Mouse (Mus musculus): ENCODE data around the gene Zic5. TPM values are rescaled to one million over a fixed set of nuclear protein-coding genes. Genes with fewer than 3 reads are reported as not detected.

Zic5 gene
- polyA plus RNA-seq, 1 experiment from 2014 or later, result 1.9 TPM

- Histone ChIP-seq H3K36me3 (ENCODE audit: control insufficient read depth, insufficient read depth, low read length) (no peaks in the 10 kb centered on the region), H3K27me3 (replicated peaks; ENCODE audit: control insufficient read depth, insufficient read depth, low read length) (peaks cover 99% of the 10 kb centered on the region), H3K9me3 (ENCODE audit: control insufficient read depth, low read length) (no peaks in the 10 kb centered on the region), H3K4me2 (ENCODE audit: low read depth, low read length) (peak overlapping the region; percentile 27; the same call in 1 of the 2 replicates), H3K9ac (ENCODE audit: low read depth, low read length) (no peak overlapping the region), H3K4me3 (ENCODE audit: low read depth, low read length) (no peak overlapping the region), H3K27ac (replicated peaks; ENCODE audit: low read depth, low read length) (no peak overlapping the region), H3K4me1 (ENCODE audit: control insufficient read depth, insufficient read depth, low read length) (peaks cover 12% of the 10 kb centered on the region)
- DNase-seq (ENCODE audit: low spot score) (no peak), ATAC-seq (ENCODE audit: low read depth) (no peak)
- WGBS, result 2% methylated on average over 13 of the region's 13 CpGs
Measured at GRCm38 (mm10) chr14:122472161-122472560, 6.7 kb upstream of the Zic5 start.

GRCm38 (mm10) chr14:122471449-122472085, 6.1 kb upstream of the Zic5 start:
- H3K4me3 ChIP-seq (ENCODE audit: low read depth, low read length), result no peak overlapping the region
- WGBS, result 9% methylated on average over 30 of the region's 31 CpGs

GRCm38 (mm10) chr14:122468971-122469755, 3.7 kb upstream of the Zic5 start:
- ATAC-seq (ENCODE audit: low read depth), result no peak

More at GRCm38 (mm10) chr14:122471449-122472085, 6.1 kb upstream of the Zic5 start:
- H3K36me3 ChIP-seq (ENCODE audit: control insufficient read depth, insufficient read depth, low read length), result no peaks in the 10 kb centered on the region
- no peaks in the 10 kb centered on the region for H3K9me3 ChIP-seq (ENCODE audit: control insufficient read depth, low read length)
- peaks cover 99% of the 10 kb centered on the region for H3K27me3 ChIP-seq (replicated peaks; ENCODE audit: control insufficient read depth, insufficient read depth, low read length)
- H3K4me1 ChIP-seq (ENCODE audit: control insufficient read depth, insufficient read depth, low read length), result peaks cover 12% of the 10 kb centered on the region
- H3K4me2 ChIP-seq (ENCODE audit: low read depth, low read length), result peak overlapping the region; percentile 27; the same call in 1 of the 2 replicates
- ATAC-seq (ENCODE audit: low read depth), result no peak
- H3K9ac ChIP-seq (ENCODE audit: low read depth, low read length), result no peak overlapping the region
- H3K27ac ChIP-seq (replicated peaks; ENCODE audit: low read depth, low read length), result no peak overlapping the region
- no peak for DNase-seq (ENCODE audit: low spot score)

GRCm38 (mm10) chr14:122467926-122468841, 2.7 kb upstream of the Zic5 start:
- Histone ChIP-seq H3K9ac (ENCODE audit: low read depth, low read length) (no peak overlapping the region), H3K36me3 (ENCODE audit: control insufficient read depth, insufficient read depth, low read length) (no peaks in the 10 kb centered on the region), H3K4me2 (ENCODE audit: low read depth, low read length) (peak overlapping the region; percentile 7; the same call in 1 of the 2 replicates), H3K9me3 (ENCODE audit: control insufficient read depth, low read length) (no peaks in the 10 kb centered on the region), H3K27me3 (replicated peaks; ENCODE audit: control insufficient read depth, insufficient read depth, low read length) (peaks cover 98% of the 10 kb centered on the region), H3K4me1 (ENCODE audit: control insufficient read depth, insufficient read depth, low read length) (peaks cover 8% of the 10 kb centered on the region; the same call in 1 of the 2 replicates), H3K27ac (replicated peaks; ENCODE audit: low read depth, low read length) (no peak overlapping the region), H3K4me3 (ENCODE audit: low read depth, low read length) (no peak overlapping the region)
- ATAC-seq (ENCODE audit: low read depth), result no peak
- 8% methylated on average over 23 of the region's 23 CpGs for WGBS
- no peak for DNase-seq (ENCODE audit: low spot score)

More at GRCm38 (mm10) chr14:122468971-122469755, 3.7 kb upstream of the Zic5 start:
- no peak overlapping the region for H3K27ac ChIP-seq (replicated peaks; ENCODE audit: low read depth, low read length)
- no peaks in the 10 kb centered on the region for H3K9me3 ChIP-seq (ENCODE audit: control insufficient read depth, low read length)
- no peaks in the 10 kb centered on the region for H3K36me3 ChIP-seq (ENCODE audit: control insufficient read depth, insufficient read depth, low read length)
- 7% methylated on average over 28 of the region's 28 CpGs for WGBS
- no peak for DNase-seq (ENCODE audit: low spot score)
- peak overlapping the region; percentile 7; the same call in 1 of the 2 replicates for H3K4me2 ChIP-seq (ENCODE audit: low read depth, low read length)
- peaks cover 99% of the 10 kb centered on the region for H3K27me3 ChIP-seq (replicated peaks; ENCODE audit: control insufficient read depth, insufficient read depth, low read length)
- H3K4me3 ChIP-seq (ENCODE audit: low read depth, low read length), result no peak overlapping the region
- H3K9ac ChIP-seq (ENCODE audit: low read depth, low read length), result no peak overlapping the region
- H3K4me1 ChIP-seq (ENCODE audit: control insufficient read depth, insufficient read depth, low read length), result peaks cover 8% of the 10 kb centered on the region; the same call in 1 of the 2 replicates

- peaks cover 99% of the 10 kb centered on the region for H3K27me3 ChIP-seq (replicated peaks; ENCODE audit: control insufficient read depth, insufficient read depth, low read length)
- no peaks in the 10 kb centered on the region for H3K9me3 ChIP-seq (ENCODE audit: control insufficient read depth, low read length)
- no peak overlapping the region for H3K9ac ChIP-seq (ENCODE audit: low read depth, low read length)
- no peak overlapping the region for H3K4me2 ChIP-seq (ENCODE audit: low read depth, low read length)
- H3K4me1 ChIP-seq (ENCODE audit: control insufficient read depth, insufficient read depth, low read length), result peaks cover 8% of the 10 kb centered on the region; the same call in 1 of the 2 replicates
- ATAC-seq (ENCODE audit: low read depth) (no peak), DNase-seq (ENCODE audit: low spot score) (no peak)
- H3K27ac ChIP-seq (replicated peaks; ENCODE audit: low read depth, low read length), result no peak overlapping the region
- WGBS, result 53% methylated on average over 7 of the region's 7 CpGs
- H3K4me3 ChIP-seq (ENCODE audit: low read depth, low read length), result no peak overlapping the region
- no peaks in the 10 kb centered on the region for H3K36me3 ChIP-seq (ENCODE audit: control insufficient read depth, insufficient read depth, low read length)
Measured at GRCm38 (mm10) chr14:122466756-122467362, 1.4 kb upstream of the Zic5 start.

- H3K9ac ChIP-seq (ENCODE audit: low read depth, low read length), result no peak overlapping the region
- peaks cover 98% of the 10 kb centered on the region for H3K27me3 ChIP-seq (replicated peaks; ENCODE audit: control insufficient read depth, insufficient read depth, low read length)
- peaks cover 8% of the 10 kb centered on the region; the same call in 1 of the 2 replicates for H3K4me1 ChIP-seq (ENCODE audit: control insufficient read depth, insufficient read depth, low read length)
- no peak overlapping the region for H3K27ac ChIP-seq (replicated peaks; ENCODE audit: low read depth, low read length)
- no peak for ATAC-seq (ENCODE audit: low read depth)
- peak overlapping the region; percentile 89; the same call in 1 of the 2 replicates for H3K4me2 ChIP-seq (ENCODE audit: low read depth, low read length)
- no peak for DNase-seq (ENCODE audit: low spot score)
- H3K9me3 ChIP-seq (ENCODE audit: control insufficient read depth, low read length), result no peaks in the 10 kb centered on the region
- 26% methylated on average over 13 of the region's 13 CpGs for WGBS
- no peaks in the 10 kb centered on the region for H3K36me3 ChIP-seq (ENCODE audit: control insufficient read depth, insufficient read depth, low read length)
- H3K4me3 ChIP-seq (ENCODE audit: low read depth, low read length), result peak overlapping the region; percentile 49
Measured at GRCm38 (mm10) chr14:122465931-122466490, 534 bp upstream of the Zic5 start.

- H3K27ac ChIP-seq (replicated peaks; ENCODE audit: low read depth, low read length), result no peak overlapping the region; the same call in 1 of the 2 replicates
- ATAC-seq (ENCODE audit: low read depth), result peak; percentile 2; the same call in 1 of the 2 replicates
Measured at GRCm38 (mm10) chr14:122464351-122464762, 1.1 kb downstream of the Zic5 start.

More at GRCm38 (mm10) chr14:122464351-122464762, 1.1 kb downstream of the Zic5 start:
- H3K4me1 ChIP-seq (ENCODE audit: control insufficient read depth, insufficient read depth, low read length), result peaks cover 8% of the 10 kb centered on the region; the same call in 1 of the 2 replicates
- 0% methylated on average over 8 of the region's 62 CpGs for WGBS
- no peak for DNase-seq (ENCODE audit: low spot score)
- no peaks in the 10 kb centered on the region for H3K36me3 ChIP-seq (ENCODE audit: control insufficient read depth, insufficient read depth, low read length)
- H3K9ac ChIP-seq (ENCODE audit: low read depth, low read length), result peak overlapping the region; percentile 54
- H3K9me3 ChIP-seq (ENCODE audit: control insufficient read depth, low read length), result no peaks in the 10 kb centered on the region
- peaks cover 93% of the 10 kb centered on the region for H3K27me3 ChIP-seq (replicated peaks; ENCODE audit: control insufficient read depth, insufficient read depth, low read length)
- peak overlapping the region; percentile 49 for H3K4me3 ChIP-seq (ENCODE audit: low read depth, low read length)
- H3K4me2 ChIP-seq (ENCODE audit: low read depth, low read length), result peak overlapping the region; percentile 89
